Mouse (Mus musculus) spleen, postnatal 4 days (tissue): ENCODE data around the gene Hnmt.
"Not testable (repeated sequence)": the region's sequence is repeated elsewhere in the genome, so short reads cannot be mapped to it uniquely, and the experiment has no call there.

Experiments
- DNase-seq, 2 experiments: peaks; one replicate each; pipeline ENCODE4 v3.0.0; 2022; ENCODE audit warnings: low spot score in 2 of 2

Gene Hnmt

GRCm38 (mm10) chr2:24049344-24049990 lies at the start of gene Hnmt:
Hnmt (minus strand) TSS chr2:24049394.
- DNase-seq: no peak

GRCm38 (mm10) chr2:24096495-24096894 lies 47.3 kb upstream of the Hnmt start, which contains the start of gene Tbpl2:
Tbpl2 (minus strand) TSS chr2:24096595.
- DNase-seq: no peak

- DNase-seq: no peak
Observed at GRCm38 (mm10) chr2:24090921-24091320, 41.7 kb upstream of the Hnmt start.

GRCm38 (mm10) chr2:24050459-24050858 lies 1.3 kb upstream of the Hnmt start:
- DNase-seq: no peak

GRCm38 (mm10) chr2:24048480-24049097 lies 605 bp downstream of the Hnmt start:
- DNase-seq: no peak

GRCm38 (mm10) chr2:24047551-24048479 lies 1.4 kb downstream of the Hnmt start:
- DNase-seq: no peak

- no peak for DNase-seq
Observed at GRCm38 (mm10) chr2:24042901-24043300, 6.3 kb downstream of the Hnmt start.

- no peak for DNase-seq
Observed at GRCm38 (mm10) chr2:24040531-24040930, 8.7 kb downstream of the Hnmt start.

GRCm38 (mm10) chr2:24019386-24019785 lies 29.8 kb downstream of the Hnmt start:
- not testable (repeated sequence) for DNase-seq

- no peak for DNase-seq
Observed at GRCm38 (mm10) chr2:24018966-24019365, 30.2 kb downstream of the Hnmt start.

- DNase-seq: no peak
Observed at GRCm38 (mm10) chr2:24014957-24015356, 34.2 kb downstream of the Hnmt start.

- DNase-seq: no peak
Observed at GRCm38 (mm10) chr2:23999323-23999722, 49.9 kb downstream of the Hnmt start.

GRCm38 (mm10) chr2:23998836-23999235 lies 50.4 kb downstream of the Hnmt start:
- DNase-seq: no peak

- no peak for DNase-seq
Observed at GRCm38 (mm10) chr2:23996830-23997229, 52.4 kb downstream of the Hnmt start.

- not testable (repeated sequence) for DNase-seq
Observed at GRCm38 (mm10) chr2:23990034-23990573, 59.1 kb downstream of the Hnmt start.

GRCm38 (mm10) chr2:23987283-23987682 lies 61.9 kb downstream of the Hnmt start:
- no peak for DNase-seq

GRCm38 (mm10) chr2:23983343-23983742 lies 65.9 kb downstream of the Hnmt start:
- no peak for DNase-seq

GRCm38 (mm10) chr2:23982860-23983259 lies 66.3 kb downstream of the Hnmt start:
- no peak for DNase-seq

GRCm38 (mm10) chr2:23960659-23961274 lies 88.4 kb downstream of the Hnmt start:
- DNase-seq: not testable (repeated sequence)
